Comparison of ENCODE assay signal across 25 mouse cellular contexts in the genomic region with DNA sequence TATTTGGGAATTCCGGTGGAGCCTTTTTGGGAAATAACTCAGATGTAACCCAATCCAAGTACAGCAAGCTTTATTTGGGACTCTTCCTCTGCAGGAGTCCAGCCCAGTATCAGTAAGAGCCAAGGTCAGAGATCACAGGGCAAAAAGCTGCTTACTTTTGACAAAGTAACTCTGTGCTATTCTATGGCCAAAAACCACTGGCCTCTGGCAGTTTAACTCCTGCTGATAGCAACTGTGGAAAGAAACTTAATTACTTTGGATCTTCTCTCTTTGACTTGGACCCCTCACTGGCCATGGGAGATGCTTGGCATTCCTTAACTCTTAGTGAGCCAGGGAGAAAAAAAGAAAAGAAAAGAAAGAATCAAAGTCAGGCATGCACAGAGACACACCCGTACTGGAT. TPM values are rescaled to one million over a fixed set of nuclear protein-coding genes. Genes with fewer than 3 reads are reported as not detected.
DNase-seq lines count a peak whose midpoint lies in the region; ATAC-seq and TF ChIP-seq lines count a peak whose summit lies in the region.
"Had no signal": no experiment of that assay in that cellular context is flagged by ENCODE, and none has a peak within 500 bp of the region (broad histone marks: within the 10 kb centered on the region; RNA-seq: fewer than 3 reads in every experiment).

No protein-coding gene starts in this region.

- no peak overlapping the region for H3K4me2 ChIP-seq in kidney, postnatal 0 days (ENCODE audit: low read length)
- H3K4me2 ChIP-seq: embryonic facial prominence, embryonic 12.5 days; forebrain, embryonic 15.5 days; heart, embryonic 11.5 days; hindbrain, embryonic 14.5 days; neural tube, embryonic 13.5 days had no signal

- no peak overlapping the region for H3K4me3 ChIP-seq in kidney, postnatal 0 days (replicated peaks; ENCODE audit: low read depth, low read length)
- no peak overlapping the region for H3K4me3 ChIP-seq in ES-Bruce4 (ENCODE audit: low read depth, low read length)
- H3K4me3 ChIP-seq: embryonic facial prominence, embryonic 12.5 days; forebrain, embryonic 15.5 days; left cerebral cortex, adult 2 months; megakaryocyte, embryonic 14.5 days; neural tube, embryonic 13.5 days had no signal

- H3K27me3 ChIP-seq in kidney, postnatal 0 days (ENCODE audit: insufficient read depth, low read length): no peaks in the 10 kb centered on the region
- no peaks in the 10 kb centered on the region for H3K27me3 ChIP-seq in ES-Bruce4 (ENCODE audit: control insufficient read depth, insufficient read depth, low read length, poor library complexity, severe bottlenecking)
- H3K27me3 ChIP-seq: embryonic facial prominence, embryonic 12.5 days; forebrain, embryonic 15.5 days; megakaryocyte, embryonic 14.5 days; neural tube, embryonic 13.5 days had no signal

- WGBS in kidney, postnatal 0 days: 46% methylated on average over 2 of the region's 2 CpGs

- ATAC-seq in kidney, postnatal 0 days (replicated peaks; ENCODE audit: low FRiP score, low read depth): no peak
- ATAC-seq: activated CD4-positive, CD25-positive, alpha-beta regulatory T cell, adult 4 months; CD4-positive, CD25-positive, alpha-beta regulatory T cell, adult 4 months; forebrain, embryonic 15.5 days had no signal

- peaks cover 9% of the 10 kb centered on the region for H3K36me3 ChIP-seq in kidney, postnatal 0 days (ENCODE audit: insufficient read depth, low read length)
- no peaks in the 10 kb centered on the region for H3K36me3 ChIP-seq in ES-Bruce4 (ENCODE audit: control insufficient read depth, insufficient read depth, low read length, poor library complexity, severe bottlenecking)

- no peak for TF ChIP-seq CTCF in kidney, postnatal 0 days (IDR thresholded peaks at IDR 0.05; ENCODE audit: low read depth)
- no peak for TF ChIP-seq CTCF in ES-Bruce4 (IDR thresholded peaks at IDR 0.05; ENCODE audit: low read depth, low read length)

- no peaks in the 10 kb centered on the region for H3K4me1 ChIP-seq in kidney, postnatal 0 days (replicated peaks; ENCODE audit: insufficient read depth, low read length)
- H3K4me1 ChIP-seq in ES-Bruce4 (ENCODE audit: control insufficient read depth, insufficient read depth, low read length): no peaks in the 10 kb centered on the region
- H3K4me1 ChIP-seq: embryonic facial prominence, embryonic 12.5 days; forebrain, embryonic 15.5 days; megakaryocyte, embryonic 14.5 days; neural tube, embryonic 13.5 days had no signal

- no peaks in the 10 kb centered on the region for H3K9me3 ChIP-seq in kidney, postnatal 0 days (replicated peaks; ENCODE audit: low read length)
- peaks cover 36% of the 10 kb centered on the region for H3K9me3 ChIP-seq in ES-Bruce4 (replicated peaks; ENCODE audit: control insufficient read depth, insufficient read depth, low read length, poor library complexity, severe bottlenecking)
- H3K9me3 ChIP-seq: embryonic facial prominence, embryonic 12.5 days; forebrain, embryonic 15.5 days; neural tube, embryonic 13.5 days had no signal

- peak; percentile 33 for DNase-seq in kidney, postnatal 0 days (ENCODE audit: low spot score)
- DNase-seq in kidney, adult 8-10 months: no peak
- DNase-seq in 3T3-L1 (ENCODE audit: low read depth, low spot score): peak; percentile 46
- DNase-seq in adipocyte (ENCODE audit: low spot score): peak; percentile 81
- no peak for DNase-seq in spleen, adult 18-20 months
- no peak for DNase-seq in natural killer cell, adult 2 months (ENCODE audit: low spot score in 2 of 2)
- DNase-seq: cerebellum, adult 2 months; cerebellum, postnatal 36 days; gastrocnemius, postnatal 36 days; kidney, postnatal 25 days; left cerebral cortex, postnatal 4 days; liver; lung, adult 2 months; right cerebral cortex, adult 18-20 months; thymus, postnatal 4 days had no signal

- no peak for TF ChIP-seq POLR2A in ES-Bruce4 (IDR thresholded peaks at IDR 0.05; ENCODE audit: insufficient read depth, low read length)

- no peak overlapping the region for H3K9ac ChIP-seq in kidney, postnatal 0 days (ENCODE audit: low read depth, low read length)
- no peak overlapping the region for H3K9ac ChIP-seq in ES-Bruce4 (ENCODE audit: low read depth, poor library complexity, severe bottlenecking)
- H3K9ac ChIP-seq: embryonic facial prominence, embryonic 12.5 days; forebrain, embryonic 15.5 days; hindbrain, embryonic 14.5 days; neural tube, embryonic 13.5 days had no signal

- TF ChIP-seq EP300 in ES-Bruce4 (IDR thresholded peaks at IDR 0.05; ENCODE audit: insufficient read depth, low read depth, low read length): no peak

- no peak overlapping the region for H3K27ac ChIP-seq in kidney, postnatal 0 days
- H3K27ac ChIP-seq in ES-Bruce4 (ENCODE audit: insufficient read depth, low read length): peak overlapping the region; percentile 93
- H3K27ac ChIP-seq: embryonic facial prominence, embryonic 12.5 days; forebrain, embryonic 15.5 days; hindbrain, embryonic 14.5 days; left cerebral cortex, adult 2 months; neural tube, embryonic 13.5 days had no signal

RNA-seq across cellular contexts. Expression of a gene that starts 15.0 kb away (rescaled TPM):
- polyA plus RNA-seq in kidney, postnatal 0 days (2015; fragmentation: Nextera tagmentation; extraction: Ambion mirVana): 24.9 and 29.0 TPM in 2 replicates
- polyA plus RNA-seq in ES-Bruce4 (2011; ENCODE audit: insufficient read depth, insufficient read length, low read depth, missing spikeins): 121 and 134 TPM in 2 replicates

RNA-seq across cellular contexts. Expression of a gene that starts 35.7 kb away (rescaled TPM):
- polyA plus RNA-seq in kidney, postnatal 0 days (2015; fragmentation: Nextera tagmentation; extraction: Ambion mirVana): 142 and 159 TPM in 2 replicates
- polyA plus RNA-seq in ES-Bruce4 (2011; ENCODE audit: insufficient read depth, insufficient read length, low read depth, missing spikeins): 47.4 and 48.0 TPM in 2 replicates

RNA-seq across cellular contexts. Expression of a gene that starts 35.8 kb away (rescaled TPM):
- 51.5 and 55.8 TPM in 2 replicates for polyA plus RNA-seq in kidney, postnatal 0 days (2015; fragmentation: Nextera tagmentation; extraction: Ambion mirVana)
- 184 and 196 TPM in 2 replicates for polyA plus RNA-seq in ES-Bruce4 (2011; ENCODE audit: insufficient read depth, insufficient read length, low read depth, missing spikeins)

Comparison
In these comparisons a context has a peak if more than half of its experiments do, and no peak if none do; other contexts are left out.
1. DNase-seq: peak in kidney, postnatal 0 days (single experiment), 3T3-L1 (single experiment) and adipocyte (single experiment); none in kidney, adult 8-10 months (0 of 2), spleen, adult 18-20 months (0 of 2) and natural killer cell, adult 2 months (0 of 2).